Mouse (Mus musculus) megakaryocyte, embryonic 14.5 days (primary cell): ENCODE results near the gene Shb.

ENCODE experiments used
- FLI1 ChIP-seq: IDR thresholded peaks from 2 replicates; pipeline ENCODE4 v1.6.1; 2012; ENCODE audit warnings: low read length, inconsistent platforms, mixed read lengths
- GATA1 ChIP-seq: IDR thresholded peaks from 3 replicates; pipeline ENCODE4 v1.6.1; 2012; ENCODE audit warnings: mixed read lengths, low read length, inconsistent platforms, borderline replicate concordance

DNA sequence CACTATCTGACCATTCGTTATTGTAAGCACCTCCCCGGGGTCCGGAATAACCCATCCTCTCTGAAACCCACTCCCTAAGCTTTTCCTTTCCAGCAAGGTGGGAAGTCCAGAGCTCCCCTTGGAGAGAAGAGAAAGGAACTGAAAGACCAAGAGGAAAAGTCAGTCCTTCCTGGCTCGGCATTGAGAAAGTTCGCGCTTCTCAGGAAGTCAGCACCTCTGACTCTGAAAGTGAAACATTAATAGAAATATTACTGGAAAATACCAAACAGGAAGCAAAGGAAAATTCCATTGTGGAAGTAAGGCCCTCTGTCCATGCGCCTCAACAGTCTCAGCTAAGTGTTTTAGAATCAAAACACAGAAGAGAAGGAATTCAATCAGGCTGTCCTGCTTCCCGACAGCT is 11.9 kb downstream of the Shb start:
- TF ChIP-seq GATA1 (no peak), FLI1 (no peak)
